Mouse (Mus musculus): ENCODE data around the gene Ndufs3. TPM values are rescaled to one million over a fixed set of nuclear protein-coding genes. Genes with fewer than 3 reads are reported as not detected.
A peak's percentile ranks its signal among the peaks of the same experiment; 100 is the strongest.

The Ndufs3 gene
- polyA plus RNA-seq, 1 experiment from 2014 or later: 259 TPM

GRCm38 (mm10) chr2:90847681-90848050 is 57.0 kb downstream of the Ndufs3 start:
- peak overlapping the region; percentile 70 for H3K9ac ChIP-seq (replicated peaks; ENCODE audit: low read depth, low read length)
- ATAC-seq (ENCODE audit: low read depth): no peak
- H3K4me2 ChIP-seq (ENCODE audit: low read depth, low read length): peak overlapping the region; percentile 54
- peak overlapping the region; percentile 77 for H3K4me3 ChIP-seq (ENCODE audit: low read depth, low read length)
- no peaks in the 10 kb centered on the region for H3K9me3 ChIP-seq (ENCODE audit: control insufficient read depth, low read length)
- H3K36me3 ChIP-seq (ENCODE audit: control insufficient read depth, insufficient read depth, low read length): peaks cover 18% of the 10 kb centered on the region
- WGBS: 1% methylated on average over 13 of the region's 13 CpGs
- H3K27ac ChIP-seq (ENCODE audit: low read depth, low read length): peak overlapping the region; percentile 86
- peaks cover 17% of the 10 kb centered on the region for H3K4me1 ChIP-seq (ENCODE audit: control insufficient read depth, insufficient read depth, low read length)
- H3K27me3 ChIP-seq (ENCODE audit: control insufficient read depth, insufficient read depth, low read length): no peaks in the 10 kb centered on the region

DNA sequence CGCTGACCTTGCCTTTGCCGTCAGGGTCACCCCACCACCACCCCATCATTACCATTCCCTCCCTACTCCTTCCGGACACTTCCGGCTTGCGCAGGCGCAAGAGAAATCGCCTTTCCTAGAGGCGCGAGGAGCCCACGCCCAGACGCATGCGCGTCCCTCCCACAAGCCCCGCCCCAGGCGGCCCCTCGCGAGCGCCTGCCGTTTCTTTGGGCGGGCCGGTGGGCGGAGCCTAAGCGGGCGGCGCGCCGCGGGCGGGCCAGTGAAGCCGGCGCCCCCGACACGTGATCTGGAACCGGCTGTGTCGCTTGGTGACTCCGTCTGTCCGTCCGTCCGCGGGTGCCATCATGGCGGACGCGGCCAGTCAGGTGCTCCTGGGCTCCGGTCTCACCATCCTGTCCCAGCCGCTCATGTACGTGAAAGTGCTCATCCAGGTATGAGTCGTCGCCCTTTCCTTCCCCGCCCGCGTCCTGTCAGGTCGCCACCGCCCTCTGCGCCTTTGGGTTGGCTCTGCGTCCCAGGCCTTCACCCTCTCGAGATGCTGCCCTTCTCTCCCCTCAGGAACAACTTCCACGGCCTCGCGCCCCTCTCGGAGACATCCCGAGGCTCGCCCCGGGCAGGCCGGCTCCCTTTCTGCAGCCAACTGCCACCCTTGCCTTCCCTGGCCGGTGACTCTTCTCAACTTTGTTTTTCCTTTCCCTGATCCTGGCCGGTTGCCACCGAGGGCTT is 57.5 kb downstream of the Ndufs3 start, which contains the start of gene Mtch2:
Gene Mtch2 (plus strand): TSS at position 201 of the 726 bp plus-strand sequence.
- ATAC-seq (ENCODE audit: low read depth): peak; percentile 95
- Histone ChIP-seq H3K4me1 (ENCODE audit: control insufficient read depth, insufficient read depth, low read length) (peaks cover 17% of the 10 kb centered on the region), H3K4me3 (ENCODE audit: low read depth, low read length) (peak within 1 kb of the TSS; percentile 77), H3K36me3 (ENCODE audit: control insufficient read depth, insufficient read depth, low read length) (peaks cover 17% of the 10 kb centered on the region), H3K27ac (ENCODE audit: low read depth, low read length) (peak within 1 kb of the TSS; percentile 86), H3K4me2 (ENCODE audit: low read depth, low read length) (peak within 1 kb of the TSS; percentile 54), H3K27me3 (ENCODE audit: control insufficient read depth, insufficient read depth, low read length) (no peaks in the 10 kb centered on the region), H3K9ac (replicated peaks; ENCODE audit: low read depth, low read length) (peak within 1 kb of the TSS; percentile 70), H3K9me3 (ENCODE audit: control insufficient read depth, low read length) (no peaks in the 10 kb centered on the region)
- WGBS: under 1% methylated on average over 67 of the region's 67 CpGs

DNA sequence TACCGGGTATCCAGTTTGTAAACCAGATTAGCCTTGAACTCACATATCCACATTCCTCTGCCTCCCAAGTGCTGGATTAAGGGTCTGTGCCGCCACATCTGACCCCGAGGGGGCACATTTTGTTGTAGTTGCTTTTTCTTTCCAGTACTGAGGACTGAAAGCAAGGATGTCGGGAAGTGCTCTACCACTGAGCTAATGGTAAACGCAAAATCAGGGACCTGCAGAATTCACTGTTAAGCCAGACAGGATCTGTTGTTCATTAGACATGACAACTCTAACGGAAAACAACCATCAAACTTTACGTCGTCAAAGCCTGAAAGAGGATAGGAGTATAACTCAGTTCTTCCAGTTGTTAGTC is 58.1 kb downstream of the Ndufs3 start:
- no peaks in the 10 kb centered on the region for H3K27me3 ChIP-seq (ENCODE audit: control insufficient read depth, insufficient read depth, low read length)
- peak; percentile 74 for ATAC-seq (ENCODE audit: low read depth)
- H3K9ac ChIP-seq (replicated peaks; ENCODE audit: low read depth, low read length): peak overlapping the region; percentile 43; the same call in 1 of the 2 replicates
- H3K4me3 ChIP-seq (ENCODE audit: low read depth, low read length): peak overlapping the region; percentile 77
- H3K27ac ChIP-seq (ENCODE audit: low read depth, low read length): peak overlapping the region; percentile 86
- H3K36me3 ChIP-seq (ENCODE audit: control insufficient read depth, insufficient read depth, low read length): peaks cover 12% of the 10 kb centered on the region
- peaks cover 17% of the 10 kb centered on the region for H3K4me1 ChIP-seq (ENCODE audit: control insufficient read depth, insufficient read depth, low read length)
- 5% methylated on average over 8 of the region's 8 CpGs for WGBS
- no peaks in the 10 kb centered on the region for H3K9me3 ChIP-seq (ENCODE audit: control insufficient read depth, low read length)
- H3K4me2 ChIP-seq (ENCODE audit: low read depth, low read length): peak overlapping the region; percentile 51

DNA sequence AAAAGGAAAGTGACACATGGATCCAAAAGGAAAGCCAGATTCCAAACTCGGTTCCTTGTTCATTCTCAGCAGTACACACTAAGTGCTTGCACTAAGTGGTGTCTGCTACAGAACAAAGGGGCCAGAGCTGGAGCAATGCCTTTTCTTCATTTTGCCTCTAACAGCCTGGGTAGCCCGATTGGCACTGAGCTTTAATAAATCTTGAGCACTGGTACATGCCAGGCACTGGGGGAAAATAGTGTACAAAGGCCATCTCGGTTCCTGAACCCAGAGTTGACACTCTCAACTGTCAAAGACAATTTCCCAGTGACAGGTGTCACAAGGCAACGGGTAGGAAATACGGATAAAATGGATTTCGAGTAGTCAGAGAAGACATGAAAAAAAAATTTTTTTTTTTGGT is 58.5 kb downstream of the Ndufs3 start:
- no peaks in the 10 kb centered on the region for H3K27me3 ChIP-seq (ENCODE audit: control insufficient read depth, insufficient read depth, low read length)
- H3K4me1 ChIP-seq (ENCODE audit: control insufficient read depth, insufficient read depth, low read length): peaks cover 17% of the 10 kb centered on the region
- WGBS: 45% methylated on average over 6 of the region's 6 CpGs
- H3K4me2 ChIP-seq (ENCODE audit: low read depth, low read length): peak overlapping the region; percentile 51
- ATAC-seq (ENCODE audit: low read depth): no peak
- peak overlapping the region; percentile 86 for H3K27ac ChIP-seq (ENCODE audit: low read depth, low read length)
- peaks cover 10% of the 10 kb centered on the region for H3K36me3 ChIP-seq (ENCODE audit: control insufficient read depth, insufficient read depth, low read length)
- no peaks in the 10 kb centered on the region for H3K9me3 ChIP-seq (ENCODE audit: control insufficient read depth, low read length)
- H3K9ac ChIP-seq (replicated peaks; ENCODE audit: low read depth, low read length): peak overlapping the region; percentile 43; the same call in 1 of the 2 replicates
- H3K4me3 ChIP-seq (ENCODE audit: low read depth, low read length): peak overlapping the region; percentile 77

- H3K9ac ChIP-seq (replicated peaks; ENCODE audit: low read depth, low read length): no peak overlapping the region
- H3K36me3 ChIP-seq (ENCODE audit: control insufficient read depth, insufficient read depth, low read length): peaks cover 3% of the 10 kb centered on the region
- H3K9me3 ChIP-seq (ENCODE audit: control insufficient read depth, low read length): no peaks in the 10 kb centered on the region
- no peak overlapping the region for H3K4me2 ChIP-seq (ENCODE audit: low read depth, low read length)
- H3K4me1 ChIP-seq (ENCODE audit: control insufficient read depth, insufficient read depth, low read length): peaks cover 17% of the 10 kb centered on the region
- WGBS: 85% methylated on average over 5 of the region's 5 CpGs
- no peak for ATAC-seq (ENCODE audit: low read depth)
- no peak overlapping the region for H3K27ac ChIP-seq (ENCODE audit: low read depth, low read length)
- no peak overlapping the region for H3K4me3 ChIP-seq (ENCODE audit: low read depth, low read length)
- H3K27me3 ChIP-seq (ENCODE audit: control insufficient read depth, insufficient read depth, low read length): no peaks in the 10 kb centered on the region
These were observed 59.4 kb downstream of the Ndufs3 start for GRCm38 (mm10) chr2:90845234-90845633.

Other genes starting within 250 kb of the Ndufs3 start
- gene Nup160, start 227.6 kb downstream of the Ndufs3 start, polyA plus RNA-seq (2014; fragmentation: Nextera tagmentation; extraction: Ambion mirVana): 29.2 and 30.5 TPM in 2 replicates
- gene Fnbp4, start 159.5 kb downstream of the Ndufs3 start, polyA plus RNA-seq (2014; fragmentation: Nextera tagmentation; extraction: Ambion mirVana): 110 and 128 TPM in 2 replicates
- 0.11 and 0.31 TPM in 2 replicates for gene Agbl2, start 122.1 kb downstream of the Ndufs3 start, polyA plus RNA-seq (2014; fragmentation: Nextera tagmentation; extraction: Ambion mirVana)
- gene Mtch2, start 57.7 kb downstream of the Ndufs3 start, polyA plus RNA-seq (2014; fragmentation: Nextera tagmentation; extraction: Ambion mirVana): 277 and 280 TPM in 2 replicates
- gene C1qtnf4, start 19.0 kb downstream of the Ndufs3 start, polyA plus RNA-seq (2014; fragmentation: Nextera tagmentation; extraction: Ambion mirVana): 135 and 143 TPM in 2 replicates
- 47.5 and 50.4 TPM in 2 replicates for gene Kbtbd4, start 87 bp downstream of the Ndufs3 start, polyA plus RNA-seq (2014; fragmentation: Nextera tagmentation; extraction: Ambion mirVana)
- 77.6 and 80.8 TPM in 2 replicates for gene Celf1, start 35.6 kb upstream of the Ndufs3 start, polyA plus RNA-seq (2014; fragmentation: Nextera tagmentation; extraction: Ambion mirVana)
- 0.37 and 1.2 TPM in 2 replicates for gene Rapsn, start 130.8 kb upstream of the Ndufs3 start, polyA plus RNA-seq (2014; fragmentation: Nextera tagmentation; extraction: Ambion mirVana)
- 245 and 251 TPM in 2 replicates for gene Psmc3, start 149.2 kb upstream of the Ndufs3 start, polyA plus RNA-seq (2014; fragmentation: Nextera tagmentation; extraction: Ambion mirVana)
- 29.2 and 32.3 TPM in 2 replicates for gene Slc39a13, start 165.6 kb upstream of the Ndufs3 start, polyA plus RNA-seq (2014; fragmentation: Nextera tagmentation; extraction: Ambion mirVana)
- 1.7 and 3.3 TPM in 2 replicates for gene Spi1, start 177.6 kb upstream of the Ndufs3 start, polyA plus RNA-seq (2014; fragmentation: Nextera tagmentation; extraction: Ambion mirVana)
- gene Mybpc3, start 213.3 kb upstream of the Ndufs3 start, polyA plus RNA-seq (2014; fragmentation: Nextera tagmentation; extraction: Ambion mirVana): not detected in 2 replicates